Mouse (Mus musculus) layer of hippocampus, postnatal 10 days (tissue): ENCODE results near the gene Pou6f2. TPM values are rescaled to one million over a fixed set of nuclear protein-coding genes. Genes with fewer than 3 reads are reported as not detected.

Source experiments
- DNase-seq, 2 experiments: peaks; one replicate each; pipeline ENCODE4 v3.0.0; 2021; ENCODE audit warnings: low spot score in 2 of 2
- total RNA-seq, 2 experiments: library from RNA; stranded (reverse); gene quantifications; 2 replicates each; pipeline ENCODE4 v1.2.3; 2021

Pou6f2 gene
- total RNA-seq, 2 experiments from 2014 or later, result 1.1 to 1.8 TPM

- DNase-seq, result peak; percentile 18 to 35
Measured at GRCm38 (mm10) chr13:18218566-18219234, 178.8 kb downstream of the Pou6f2 start.

DNA sequence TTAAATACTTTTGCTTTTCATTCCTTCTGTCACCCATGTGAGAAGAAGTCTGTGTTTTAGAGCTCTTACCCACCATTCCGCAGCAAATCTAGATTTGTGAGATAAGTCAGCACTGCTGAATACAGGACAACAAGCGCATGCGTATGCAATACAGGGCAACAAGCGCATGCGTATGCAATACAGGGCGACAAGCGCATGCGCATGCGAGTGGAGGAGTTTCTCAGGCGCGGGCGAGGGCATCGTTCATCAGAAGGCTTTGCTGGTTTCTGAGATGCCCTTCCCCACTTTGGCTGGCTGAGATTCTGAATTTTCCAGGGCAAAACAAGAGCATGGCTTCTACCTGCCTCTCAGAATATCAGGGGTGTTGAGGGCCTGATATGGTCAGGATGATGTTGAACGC lies 186.2 kb downstream of the Pou6f2 start:
- DNase-seq, result no peak

- DNase-seq, result no peak
Measured at GRCm38 (mm10) chr13:18204476-18205250, 192.8 kb downstream of the Pou6f2 start.

- DNase-seq, result peak; percentile 22 to 43
Measured at GRCm38 (mm10) chr13:18174003-18174402, 223.5 kb downstream of the Pou6f2 start.

DNA sequence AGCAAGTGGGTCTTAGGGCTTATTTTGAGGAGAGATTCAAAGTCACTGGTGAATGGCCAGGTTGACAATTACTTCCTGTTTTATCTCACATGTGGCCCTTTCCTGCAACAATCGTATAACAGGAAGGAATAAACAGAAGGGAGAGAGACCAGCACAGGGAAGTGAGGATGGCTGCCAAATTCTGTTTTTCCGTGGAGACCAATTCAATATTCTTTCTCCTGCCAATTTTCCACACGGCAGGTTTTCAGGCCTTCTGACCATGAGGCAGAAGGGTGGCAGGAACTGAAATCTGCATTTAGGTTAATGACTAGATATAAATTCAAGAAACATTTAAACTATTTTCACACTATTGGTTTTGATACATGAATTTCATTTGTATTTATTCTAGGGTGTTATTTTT lies 224.5 kb downstream of the Pou6f2 start:
- no peak for DNase-seq

DNA sequence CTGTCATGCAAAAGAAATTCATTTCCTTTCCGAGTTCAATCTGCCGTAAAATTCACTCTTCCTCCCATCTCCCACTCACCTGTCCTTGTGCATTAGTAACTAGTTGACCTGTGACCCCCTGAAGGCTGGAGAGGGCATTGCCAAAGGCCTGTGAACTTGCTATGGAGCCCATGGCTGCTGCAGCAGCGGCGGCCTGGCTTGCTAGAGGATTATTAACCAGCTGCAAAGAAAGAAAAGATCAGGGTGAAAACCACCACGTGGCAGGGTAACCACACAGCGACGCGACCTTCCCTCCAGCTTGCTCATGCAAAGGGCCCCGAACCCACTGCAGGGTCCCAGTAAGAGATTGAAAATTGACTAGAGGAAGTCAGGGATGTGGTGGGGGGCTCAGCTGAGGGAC lies 225.2 kb downstream of the Pou6f2 start:
- DNase-seq, result no peak

DNA sequence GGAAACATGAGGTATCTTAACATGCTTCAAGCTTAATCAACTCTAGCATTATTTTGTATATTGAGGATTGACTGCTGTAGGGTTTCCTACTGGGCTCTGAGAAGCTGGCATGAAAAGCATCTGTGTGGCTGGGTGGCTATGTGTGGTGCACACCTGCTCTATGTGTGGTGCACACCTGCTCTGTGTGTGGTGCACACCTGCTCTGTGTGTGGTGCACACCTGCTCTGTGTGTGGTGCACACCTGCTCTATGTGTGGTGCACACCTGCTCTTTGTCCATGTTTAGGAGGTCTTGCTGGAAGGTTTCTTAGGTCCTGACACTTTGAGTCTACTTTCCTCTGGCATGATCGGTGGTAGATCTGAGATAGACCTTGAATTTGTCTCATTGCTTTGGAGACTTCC lies 233.3 kb downstream of the Pou6f2 start:
- DNase-seq, result no peak

DNA sequence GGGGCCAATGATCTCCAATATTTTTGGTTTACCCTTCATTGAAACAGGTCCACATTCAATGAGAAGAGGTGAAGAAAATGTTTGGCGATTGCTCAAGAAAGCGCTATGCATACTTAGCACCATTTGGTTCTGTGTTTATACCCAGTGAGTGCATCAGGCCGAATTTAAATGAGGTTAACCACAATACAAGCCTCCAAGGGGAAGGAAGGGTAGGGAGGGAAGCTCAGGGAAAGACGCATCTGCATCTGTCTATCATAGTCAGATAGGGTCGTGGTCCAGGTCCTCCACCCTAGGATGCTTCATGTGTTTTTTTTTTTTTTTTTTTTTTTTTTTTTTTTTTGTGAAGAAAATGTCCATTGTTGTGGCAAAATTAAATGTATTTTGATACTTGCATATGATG lies 236.9 kb downstream of the Pou6f2 start:
- no peak for DNase-seq

- DNase-seq, result no peak
Measured at GRCm38 (mm10) chr13:18153949-18154582, 243.4 kb downstream of the Pou6f2 start.

DNA sequence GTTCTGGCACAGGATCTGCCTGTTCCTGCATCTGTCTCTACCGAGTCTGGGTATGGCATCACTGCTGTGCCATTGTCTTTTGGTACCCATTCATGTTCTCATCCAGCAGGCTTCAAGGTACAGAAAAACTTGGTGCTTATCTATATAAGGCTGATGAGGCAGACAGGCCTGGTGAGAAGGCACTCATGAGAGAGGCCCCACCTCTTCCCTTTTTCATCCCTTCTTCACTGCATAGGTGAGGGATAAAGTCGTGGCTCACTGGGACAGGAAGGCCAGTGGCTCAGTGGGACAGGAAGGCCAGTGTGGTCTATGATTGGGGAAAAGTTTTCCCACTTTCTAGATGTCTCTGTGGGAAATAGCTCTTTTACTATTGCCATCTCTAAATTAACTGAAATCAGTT lies 263.8 kb downstream of the Pou6f2 start:
- DNase-seq, result no peak

DNA sequence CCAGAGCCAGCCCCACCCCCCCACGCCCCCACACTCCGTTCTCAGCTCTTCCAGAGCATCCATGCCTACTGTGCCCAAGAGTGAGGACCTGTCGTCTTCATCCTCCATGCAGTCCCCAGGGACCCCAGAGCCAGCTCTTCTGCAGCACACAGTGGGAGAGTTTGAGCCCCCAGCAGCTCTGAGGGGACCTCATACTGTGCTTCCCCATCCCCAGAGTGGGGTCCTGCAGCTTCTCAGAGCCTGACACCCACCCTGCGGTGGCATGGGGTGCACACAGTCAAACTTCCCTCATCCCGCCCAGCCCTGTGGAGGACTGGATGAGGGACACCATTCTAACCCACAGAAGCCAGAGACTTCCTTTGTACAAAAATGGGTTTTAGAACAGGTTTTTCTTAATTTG lies 264.3 kb downstream of the Pou6f2 start:
- peak in 1 of 2 experiments; percentile 7 for DNase-seq

DNA sequence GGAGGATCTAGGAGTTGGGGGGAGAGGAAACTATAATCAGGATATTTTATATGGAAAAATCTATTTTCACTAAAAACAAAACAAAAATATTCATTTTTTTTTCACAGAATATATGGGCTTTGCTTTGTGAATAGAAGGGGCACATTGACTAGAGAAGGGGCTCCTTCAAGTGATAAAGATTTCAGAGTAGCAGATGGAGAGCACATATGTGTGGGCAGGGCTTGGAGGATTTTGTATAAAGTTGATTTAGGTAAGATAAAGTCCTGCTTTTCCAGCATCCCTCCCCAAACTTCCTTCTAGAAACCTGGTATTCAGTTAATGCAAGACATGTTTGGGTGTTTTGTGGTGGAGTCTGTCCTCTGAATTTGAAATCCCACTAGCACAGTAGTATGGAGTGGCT lies 266.2 kb downstream of the Pou6f2 start:
- DNase-seq, result peak in 1 of 2 experiments; percentile 1

DNA sequence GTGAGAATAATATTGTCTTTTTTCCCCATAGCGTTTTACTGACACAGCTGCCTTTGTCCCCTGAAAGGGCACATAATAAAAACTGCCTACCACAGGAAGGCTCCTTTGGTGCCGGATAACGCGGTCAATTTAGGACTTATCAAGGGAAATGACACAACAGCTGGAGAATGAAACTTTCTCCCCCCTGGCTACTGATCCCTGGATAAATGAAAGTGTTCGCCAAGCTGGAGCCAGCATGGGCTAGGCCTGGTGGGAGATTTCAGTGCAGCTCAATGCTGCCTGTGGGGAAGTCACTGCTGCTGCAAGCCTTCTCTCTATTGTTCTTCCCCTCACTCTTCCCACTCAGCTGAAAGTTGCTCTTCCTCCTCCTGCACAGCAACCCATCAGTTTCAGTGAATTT lies 267.8 kb downstream of the Pou6f2 start:
- DNase-seq, result peak in 1 of 2 experiments; percentile 7

- no peak for DNase-seq
Measured at GRCm38 (mm10) chr13:18128826-18129225, 268.7 kb downstream of the Pou6f2 start.

- DNase-seq, result no peak
Measured at GRCm38 (mm10) chr13:18128053-18128452, 269.4 kb downstream of the Pou6f2 start.

- no peak for DNase-seq
Measured at GRCm38 (mm10) chr13:18126111-18126510, 271.4 kb downstream of the Pou6f2 start.

- peak; percentile 62 to 74 for DNase-seq
Measured at GRCm38 (mm10) chr13:18125226-18126000, 272.1 kb downstream of the Pou6f2 start.

GRCm38 (mm10) chr13:18124368-18124767 lies 273.1 kb downstream of the Pou6f2 start:
- peak; percentile 57 to 73 for DNase-seq

- DNase-seq, result no peak
Measured at GRCm38 (mm10) chr13:18120406-18120805, 277.1 kb downstream of the Pou6f2 start.

DNA sequence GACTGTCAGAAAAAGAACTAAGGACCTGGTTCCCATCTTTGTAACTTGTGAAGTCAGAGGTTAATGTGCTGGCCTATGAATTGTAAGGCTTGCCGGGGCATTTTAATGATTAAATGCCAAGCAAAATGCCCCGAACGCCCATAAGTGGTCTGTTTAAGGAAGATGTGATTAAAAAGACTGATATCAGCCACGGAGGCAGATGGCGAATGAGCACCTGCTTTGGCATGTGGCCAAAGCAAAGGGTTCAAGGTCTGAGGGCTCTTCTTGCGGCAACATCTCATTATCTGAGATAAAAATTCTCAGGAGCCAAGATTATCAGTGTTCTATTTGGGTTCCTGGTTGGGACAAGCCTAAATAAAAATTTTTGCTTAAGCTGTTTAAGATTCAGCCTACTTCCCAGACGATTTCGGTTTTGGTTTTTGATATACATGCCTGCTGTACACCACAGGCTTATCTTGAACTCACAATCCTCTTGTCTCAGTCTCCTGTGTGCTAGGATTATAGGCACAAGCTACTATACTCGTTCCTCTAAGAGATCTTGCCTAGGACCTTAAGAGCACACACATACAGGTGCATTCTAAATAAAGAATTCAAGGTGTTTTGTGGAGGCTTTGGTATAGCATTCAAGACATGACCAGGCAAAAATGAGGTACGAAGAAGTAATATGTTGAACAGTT lies 315.9 kb downstream of the Pou6f2 start:
- DNase-seq, result no peak
